Mouse (Mus musculus): ENCODE data around the gene Slc9a1. TPM values are rescaled to one million over a fixed set of nuclear protein-coding genes. Genes with fewer than 3 reads are reported as not detected.

Gene Slc9a1
- polyA plus RNA-seq, 1 experiment = 30.1 TPM

GRCm38 (mm10) chr4:133386061-133386797 lies 16.7 kb downstream of the Slc9a1 start:
- no peak for TF ChIP-seq POLR2A (IDR thresholded peaks at IDR 0.05; ENCODE audit: low read depth, low read length)
- no peak for TF ChIP-seq CTCF (conservative IDR thresholded peaks at IDR 0.05; ENCODE audit: insufficient read depth, insufficient read length, low read depth, low read length)
- DNase-seq = no peak
- no peaks in the 10 kb centered on the region for H3K27me3 ChIP-seq (replicated peaks; ENCODE audit: control insufficient read depth, insufficient read depth, low read length)
- H3K27ac ChIP-seq (ENCODE audit: insufficient read depth, low read depth, low read length) = no peak overlapping the region
- peaks cover 18% of the 10 kb centered on the region for H3K4me1 ChIP-seq (ENCODE audit: control insufficient read depth, insufficient read depth, low read length)
- H3K4me3 ChIP-seq (ENCODE audit: insufficient read depth, low read depth, low read length) = no peak overlapping the region
- WGBS = 67% methylated on average over 7 of the region's 7 CpGs
- no peaks in the 10 kb centered on the region for H3K36me3 ChIP-seq (ENCODE audit: control insufficient read depth, insufficient read depth, low read length)

DNA sequence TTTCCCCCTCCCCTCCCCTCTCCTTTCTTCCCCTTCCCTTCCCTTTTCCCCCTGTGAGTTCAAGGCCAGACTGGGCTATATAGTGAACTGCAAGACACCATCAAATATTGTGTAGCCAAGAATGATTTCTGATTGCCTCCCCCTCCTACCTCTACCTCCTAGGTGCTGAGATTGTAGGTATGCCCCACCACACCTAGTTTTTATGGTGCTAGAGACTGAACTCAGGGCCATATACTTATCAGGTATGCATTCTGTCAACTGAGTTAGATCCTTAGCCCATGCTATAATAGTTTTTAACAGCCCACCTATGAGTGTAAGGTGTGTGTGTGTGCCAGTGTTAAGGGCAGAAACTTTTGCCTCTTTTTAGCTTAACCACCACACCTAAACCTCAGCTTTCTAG lies 17.5 kb downstream of the Slc9a1 start:
- Histone ChIP-seq H3K27me3 (replicated peaks; ENCODE audit: control insufficient read depth, insufficient read depth, low read length) (no peaks in the 10 kb centered on the region), H3K36me3 (ENCODE audit: control insufficient read depth, insufficient read depth, low read length) (no peaks in the 10 kb centered on the region), H3K4me3 (ENCODE audit: insufficient read depth, low read depth, low read length) (no peak overlapping the region), H3K27ac (ENCODE audit: insufficient read depth, low read depth, low read length) (no peak overlapping the region), H3K4me1 (ENCODE audit: control insufficient read depth, insufficient read depth, low read length) (peaks cover 18% of the 10 kb centered on the region; the same call in 1 of the 2 replicates)
- TF ChIP-seq POLR2A (IDR thresholded peaks at IDR 0.05; ENCODE audit: low read depth, low read length) (no peak), CTCF (conservative IDR thresholded peaks at IDR 0.05; ENCODE audit: insufficient read depth, insufficient read length, low read depth, low read length) (no peak)
- no peak for DNase-seq

DNA sequence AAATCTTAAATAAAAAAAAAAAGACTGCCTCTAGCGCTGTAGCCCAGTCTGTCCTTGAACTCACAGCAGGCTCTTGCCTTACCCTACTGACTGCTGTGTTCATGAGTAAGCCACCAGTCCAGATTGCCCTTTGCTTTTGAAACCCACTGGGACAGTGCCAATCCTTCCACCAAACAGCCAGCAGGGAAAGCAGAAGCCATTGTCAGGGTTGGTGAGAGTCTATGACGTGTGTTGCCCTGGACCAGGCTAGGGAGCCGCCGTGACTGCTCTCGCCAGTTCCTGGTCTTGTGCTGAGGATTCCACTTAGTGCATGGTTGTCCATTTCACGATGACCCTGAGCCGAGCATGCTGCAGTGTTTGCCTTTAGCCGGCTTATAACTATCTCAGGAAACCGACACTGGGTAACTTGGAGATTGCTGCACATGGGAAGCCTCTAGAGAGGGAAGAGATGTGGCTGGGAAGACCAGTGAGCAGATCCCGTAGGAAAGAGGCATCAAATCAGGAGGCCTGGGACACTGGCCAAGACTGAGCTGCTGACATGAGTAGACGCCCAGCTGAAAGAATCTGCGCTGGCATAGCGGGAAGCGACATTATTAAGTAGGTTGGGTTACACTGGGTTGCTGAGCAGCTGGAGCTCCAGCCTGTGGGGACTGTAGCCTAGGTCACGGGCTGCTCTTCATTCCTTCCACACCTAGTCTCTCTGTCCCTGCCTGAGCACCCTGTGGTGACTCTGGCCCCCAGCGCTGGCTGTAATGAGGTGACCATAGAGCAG lies 19.5 kb downstream of the Slc9a1 start:
- WGBS = 68% methylated on average over 16 of the region's 16 CpGs
- H3K4me1 ChIP-seq (ENCODE audit: control insufficient read depth, insufficient read depth, low read length) = peaks cover 18% of the 10 kb centered on the region; the same call in 1 of the 2 replicates
- H3K36me3 ChIP-seq (ENCODE audit: control insufficient read depth, insufficient read depth, low read length) = no peaks in the 10 kb centered on the region
- H3K4me3 ChIP-seq (ENCODE audit: insufficient read depth, low read depth, low read length) = no peak overlapping the region
- peak; percentile 60 for DNase-seq
- H3K27ac ChIP-seq (ENCODE audit: insufficient read depth, low read depth, low read length) = 0 out of 2 replicates have a peak overlapping the region, but pooled peaks have one; percentile 17
- TF ChIP-seq CTCF (conservative IDR thresholded peaks at IDR 0.05; ENCODE audit: insufficient read depth, insufficient read length, low read depth, low read length) (no peak), POLR2A (IDR thresholded peaks at IDR 0.05; ENCODE audit: low read depth, low read length) (no peak)
- H3K27me3 ChIP-seq (replicated peaks; ENCODE audit: control insufficient read depth, insufficient read depth, low read length) = no peaks in the 10 kb centered on the region

- 85% methylated on average over 2 of the region's 2 CpGs for WGBS
Measured at GRCm38 (mm10) chr4:133390042-133390441, 20.5 kb downstream of the Slc9a1 start.

DNA sequence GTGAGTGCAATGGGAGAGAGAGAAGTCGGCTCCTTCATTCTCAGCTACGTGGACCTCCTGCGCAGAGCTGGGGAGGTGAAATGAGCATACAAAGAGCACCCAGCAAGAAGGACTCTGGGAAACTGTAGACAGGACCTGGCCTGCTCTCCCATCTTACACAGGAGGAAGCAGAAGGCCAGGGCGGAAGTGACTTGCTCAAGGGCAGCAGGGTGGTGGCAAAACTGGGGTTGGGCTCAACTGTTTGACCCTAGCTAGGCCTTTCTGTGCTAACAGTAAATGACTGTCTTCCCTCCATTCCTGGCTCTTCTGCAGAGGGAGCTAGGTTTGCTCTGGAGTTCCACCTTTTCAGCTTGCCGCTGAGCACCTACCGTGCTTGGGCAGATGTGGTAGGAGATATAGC lies 21.1 kb downstream of the Slc9a1 start:
- Histone ChIP-seq H3K36me3 (ENCODE audit: control insufficient read depth, insufficient read depth, low read length) (no peaks in the 10 kb centered on the region), H3K4me3 (ENCODE audit: insufficient read depth, low read depth, low read length) (no peak overlapping the region), H3K27ac (ENCODE audit: insufficient read depth, low read depth, low read length) (no peak overlapping the region), H3K4me1 (ENCODE audit: control insufficient read depth, insufficient read depth, low read length) (peaks cover 18% of the 10 kb centered on the region; the same call in 1 of the 2 replicates), H3K27me3 (replicated peaks; ENCODE audit: control insufficient read depth, insufficient read depth, low read length) (no peaks in the 10 kb centered on the region)
- WGBS = 84% methylated on average over 6 of the region's 6 CpGs
- TF ChIP-seq POLR2A (IDR thresholded peaks at IDR 0.05; ENCODE audit: low read depth, low read length) (no peak), CTCF (conservative IDR thresholded peaks at IDR 0.05; ENCODE audit: insufficient read depth, insufficient read length, low read depth, low read length) (no peak)
- no peak for DNase-seq

More at GRCm38 (mm10) chr4:133390042-133390441, 20.5 kb downstream of the Slc9a1 start:
- no peak overlapping the region for H3K4me3 ChIP-seq (ENCODE audit: insufficient read depth, low read depth, low read length)
- no peak for TF ChIP-seq POLR2A (IDR thresholded peaks at IDR 0.05; ENCODE audit: low read depth, low read length)
- TF ChIP-seq CTCF (conservative IDR thresholded peaks at IDR 0.05; ENCODE audit: insufficient read depth, insufficient read length, low read depth, low read length) = no peak
- H3K27ac ChIP-seq (ENCODE audit: insufficient read depth, low read depth, low read length) = no peak overlapping the region
- no peak for DNase-seq
- no peaks in the 10 kb centered on the region for H3K36me3 ChIP-seq (ENCODE audit: control insufficient read depth, insufficient read depth, low read length)
- peaks cover 18% of the 10 kb centered on the region; the same call in 1 of the 2 replicates for H3K4me1 ChIP-seq (ENCODE audit: control insufficient read depth, insufficient read depth, low read length)
- H3K27me3 ChIP-seq (replicated peaks; ENCODE audit: control insufficient read depth, insufficient read depth, low read length) = no peaks in the 10 kb centered on the region

DNA sequence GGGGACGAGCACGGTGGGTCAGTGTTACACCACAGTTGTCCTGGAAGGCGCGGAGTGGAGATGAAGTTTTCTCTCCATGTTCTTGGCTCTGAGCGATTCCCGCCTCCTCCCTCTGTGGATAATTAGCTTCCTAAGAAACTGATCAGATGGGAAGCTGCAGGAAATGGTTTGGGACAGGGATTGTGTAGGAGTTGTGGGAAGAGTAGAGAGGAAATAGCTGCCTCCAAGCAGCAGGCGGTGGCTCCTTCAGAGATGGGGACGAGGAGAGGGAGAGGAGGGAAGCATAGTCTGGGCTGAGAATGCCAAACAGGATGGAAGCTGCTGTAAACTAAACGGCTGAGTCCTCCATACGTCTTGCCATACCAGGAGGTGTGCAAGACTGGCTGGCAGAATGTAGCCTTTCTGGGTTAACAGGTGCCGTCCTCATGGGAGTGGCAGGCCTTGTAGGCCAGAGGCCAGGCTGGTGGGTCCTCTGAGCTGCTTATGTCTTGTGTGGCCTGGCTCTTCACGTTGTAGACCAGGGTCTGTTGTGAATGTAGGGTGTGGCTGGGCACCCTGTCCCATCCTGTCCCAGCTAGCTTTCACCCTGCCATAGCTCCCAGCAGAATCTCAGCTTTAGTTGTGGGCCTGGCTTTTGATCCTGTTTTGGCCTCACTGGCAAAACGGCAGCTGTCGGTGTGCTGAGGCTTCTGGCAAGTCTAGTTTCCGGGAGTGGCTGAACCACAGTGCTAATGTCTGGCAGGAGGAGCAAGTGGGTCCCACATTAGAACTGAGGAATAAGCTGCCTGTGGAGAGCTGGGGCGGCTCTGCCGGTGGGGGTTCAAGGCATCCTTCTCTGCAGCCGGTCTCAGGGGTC lies 21.9 kb downstream of the Slc9a1 start:
- Histone ChIP-seq H3K4me3 (ENCODE audit: insufficient read depth, low read depth, low read length) (no peak overlapping the region), H3K4me1 (ENCODE audit: control insufficient read depth, insufficient read depth, low read length) (peaks cover 18% of the 10 kb centered on the region; the same call in 1 of the 2 replicates), H3K36me3 (ENCODE audit: control insufficient read depth, insufficient read depth, low read length) (no peaks in the 10 kb centered on the region), H3K27me3 (replicated peaks; ENCODE audit: control insufficient read depth, insufficient read depth, low read length) (no peaks in the 10 kb centered on the region), H3K27ac (ENCODE audit: insufficient read depth, low read depth, low read length) (0 out of 2 replicates have a peak overlapping the region, but pooled peaks have one; percentile 1)
- TF ChIP-seq POLR2A (IDR thresholded peaks at IDR 0.05; ENCODE audit: low read depth, low read length) (no peak), CTCF (conservative IDR thresholded peaks at IDR 0.05; ENCODE audit: insufficient read depth, insufficient read length, low read depth, low read length) (no peak)
- DNase-seq = no peak
- 54% methylated on average over 18 of the region's 18 CpGs for WGBS
